Mouse (Mus musculus) testis, postnatal 10 days (tissue): Measurements from ENCODE around the gene Tnrc6b.

Experiments used
- DNase-seq: peaks from one replicate; pipeline ENCODE4 v3.0.0; 2021; ENCODE audit warnings: low spot score

Gene Tnrc6b

GRCm38 (mm10) chr15:80974311-80974710 lies 263.2 kb downstream of the Tnrc6b start:
- DNase-seq = no peak

GRCm38 (mm10) chr15:80975666-80976065 lies 264.6 kb downstream of the Tnrc6b start:
- DNase-seq = no peak

GRCm38 (mm10) chr15:80977620-80978334 lies 266.7 kb downstream of the Tnrc6b start, which contains the start of gene Sgsm3:
Sgsm3 (plus strand) TSS chr15:80977765.
- DNase-seq = peak; percentile 90

- no peak for DNase-seq
Observed at GRCm38 (mm10) chr15:80979611-80980010, 268.5 kb downstream of the Tnrc6b start.

GRCm38 (mm10) chr15:80981176-80981575 lies 270.1 kb downstream of the Tnrc6b start:
- no peak for DNase-seq

GRCm38 (mm10) chr15:80983264-80983663 lies 272.2 kb downstream of the Tnrc6b start:
- DNase-seq = no peak

GRCm38 (mm10) chr15:80988331-80988730 lies 277.2 kb downstream of the Tnrc6b start:
- no peak for DNase-seq

- no peak for DNase-seq
Observed at GRCm38 (mm10) chr15:80989712-80990111, 278.6 kb downstream of the Tnrc6b start.
